Mouse (Mus musculus): ENCODE measurements around the gene Gfod1. TPM values are rescaled to one million over a fixed set of nuclear protein-coding genes. Genes with fewer than 3 reads are reported as not detected.
A peak's percentile ranks its signal among the peaks of the same experiment; 100 is the strongest.

Gene Gfod1
- polyA plus RNA-seq, 1 experiment, result 6.5 TPM

DNA sequence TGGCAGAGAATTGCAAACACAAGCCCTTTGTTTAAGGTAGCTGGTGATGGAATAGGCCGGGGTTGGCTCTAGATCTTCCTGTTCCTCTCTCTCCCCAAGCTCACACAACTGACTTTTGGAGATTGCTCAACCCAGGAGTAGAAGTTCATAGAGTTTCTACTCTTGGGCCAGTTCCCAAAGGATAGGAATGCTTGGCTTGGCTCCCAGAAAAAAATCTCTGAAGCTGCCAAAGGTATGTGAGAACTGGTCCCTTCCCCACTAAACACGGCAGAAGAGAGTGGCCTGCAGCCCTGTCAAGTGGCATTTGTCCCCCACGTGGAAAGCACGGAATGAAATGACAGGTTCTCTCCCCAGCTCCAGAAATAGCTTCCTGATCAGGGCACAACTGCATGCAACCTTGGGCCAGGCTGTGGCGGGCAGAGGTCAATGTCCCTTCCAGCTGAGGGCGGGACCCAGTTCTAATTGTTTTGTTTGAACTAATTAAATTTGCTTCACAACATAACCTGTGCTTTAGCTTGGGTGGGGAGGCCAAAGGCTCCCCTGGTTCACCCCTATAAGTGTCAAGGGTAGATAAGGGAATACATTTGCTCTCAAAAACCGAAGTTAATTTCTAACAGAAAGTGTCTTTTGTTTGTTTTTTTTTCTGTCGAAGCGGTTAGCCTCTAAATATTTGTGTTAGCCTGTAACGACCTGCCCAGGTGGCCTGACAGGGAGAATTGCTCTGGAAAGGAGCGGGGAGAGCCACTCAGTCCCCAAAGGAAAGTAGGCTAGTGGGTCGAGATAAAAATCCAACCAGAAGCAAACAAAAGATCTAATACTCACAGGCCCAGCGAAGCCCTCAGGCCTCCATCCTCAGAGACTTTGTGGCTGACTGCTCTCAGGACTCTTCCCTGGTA, 71.8 kb downstream of the Gfod1 start:
- no peaks in the 10 kb centered on the region for H3K36me3 ChIP-seq (ENCODE audit: control insufficient read depth, insufficient read depth)
- no peak overlapping the region for H3ac ChIP-seq (ENCODE audit: control insufficient read depth, insufficient read length)
- H3K27me3 ChIP-seq (ENCODE audit: control insufficient read depth, insufficient read depth, insufficient read length), result no peaks in the 10 kb centered on the region
- no peak overlapping the region for H3K4me3 ChIP-seq
- peak overlapping the region; percentile 26 for H3K4me2 ChIP-seq (ENCODE audit: low read depth)
- peaks cover 42% of the 10 kb centered on the region for H3K79me2 ChIP-seq (ENCODE audit: control insufficient read depth, insufficient read depth)
- TF ChIP-seq POLR2A (IDR thresholded peaks at IDR 0.05; ENCODE audit: insufficient read length, low read depth) (no peak), MYOD1 (IDR thresholded peaks at IDR 0.05; ENCODE audit: control insufficient read depth in 1 of 3, insufficient read length in 2 of 3, low read depth in 2 of 3) (peak in 1 of 3 experiments; percentile 57), E2F4 (IDR thresholded peaks at IDR 0.05; ENCODE audit: insufficient read depth) (no peak), TCF3 (IDR thresholded peaks at IDR 0.05; ENCODE audit: insufficient read length, low read depth) (no peak), POLR2AphosphoS2 (IDR thresholded peaks at IDR 0.05; ENCODE audit: insufficient read length, low read depth) (no peak), MAX (IDR thresholded peaks at IDR 0.05; ENCODE audit: low read depth) (no peak), SRF (IDR thresholded peaks at IDR 0.05; ENCODE audit: control insufficient read depth, insufficient read length, low read depth) (no peak), TCF12 (IDR thresholded peaks at IDR 0.05; ENCODE audit: insufficient read depth, poor library complexity, severe bottlenecking) (no peak), MYOG (IDR thresholded peaks at IDR 0.05; ENCODE audit: control insufficient read depth in 1 of 3, insufficient read depth in 1 of 3, insufficient read length in 2 of 3, low read depth in 2 of 3) (peak in 2 of 3 experiments; percentile 26 to 79), REST (IDR thresholded peaks at IDR 0.05; ENCODE audit: insufficient read depth, insufficient read length) (no peak), CEBPB (IDR thresholded peaks at IDR 0.05; ENCODE audit: insufficient read depth, poor library complexity, severe bottlenecking) (peak; percentile 90), USF1 (IDR thresholded peaks at IDR 0.05; ENCODE audit: low read depth) (peak; percentile 2)

DNA sequence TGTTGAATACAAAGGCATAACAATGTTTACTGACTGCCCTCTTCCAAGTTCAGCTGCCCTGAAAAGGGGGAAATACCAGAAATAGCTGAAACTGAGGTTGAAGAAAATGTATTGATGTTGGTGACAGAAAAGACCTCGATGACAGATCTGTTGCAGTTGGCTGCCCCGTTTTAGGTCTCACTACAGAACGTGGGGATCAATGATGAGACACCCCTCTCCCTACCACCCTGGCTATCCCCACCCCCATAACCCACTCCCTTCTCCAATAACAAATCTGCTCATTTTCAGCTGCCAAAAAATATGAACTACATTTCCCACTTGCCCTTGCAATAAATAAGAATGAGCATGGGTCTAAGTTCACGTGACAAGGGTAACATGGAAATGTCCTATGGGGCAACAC, 73.1 kb downstream of the Gfod1 start:
- no peaks in the 10 kb centered on the region for H3K27me3 ChIP-seq (ENCODE audit: control insufficient read depth, insufficient read depth, insufficient read length)
- H3K4me2 ChIP-seq (ENCODE audit: low read depth), result no peak overlapping the region
- no peaks in the 10 kb centered on the region for H3K36me3 ChIP-seq (ENCODE audit: control insufficient read depth, insufficient read depth)
- TF ChIP-seq POLR2AphosphoS2 (IDR thresholded peaks at IDR 0.05; ENCODE audit: insufficient read length, low read depth), result no peak
- TF ChIP-seq USF1 (IDR thresholded peaks at IDR 0.05; ENCODE audit: low read depth), result no peak
- TF ChIP-seq REST (IDR thresholded peaks at IDR 0.05; ENCODE audit: insufficient read depth, insufficient read length), result no peak
- no peak for TF ChIP-seq MYOG (IDR thresholded peaks at IDR 0.05; ENCODE audit: control insufficient read depth in 1 of 3, insufficient read depth in 1 of 3, insufficient read length in 2 of 3, low read depth in 2 of 3)
- TF ChIP-seq MYOD1 (IDR thresholded peaks at IDR 0.05; ENCODE audit: control insufficient read depth in 1 of 3, insufficient read length in 2 of 3, low read depth in 2 of 3), result no peak
- TF ChIP-seq TCF3 (IDR thresholded peaks at IDR 0.05; ENCODE audit: insufficient read length, low read depth), result no peak
- TF ChIP-seq CEBPB (IDR thresholded peaks at IDR 0.05; ENCODE audit: insufficient read depth, poor library complexity, severe bottlenecking), result no peak
- no peak for TF ChIP-seq SRF (IDR thresholded peaks at IDR 0.05; ENCODE audit: control insufficient read depth, insufficient read length, low read depth)
- TF ChIP-seq TCF12 (IDR thresholded peaks at IDR 0.05; ENCODE audit: insufficient read depth, poor library complexity, severe bottlenecking), result no peak
- TF ChIP-seq MAX (IDR thresholded peaks at IDR 0.05; ENCODE audit: low read depth), result no peak
- TF ChIP-seq E2F4 (IDR thresholded peaks at IDR 0.05; ENCODE audit: insufficient read depth), result no peak
- TF ChIP-seq POLR2A (IDR thresholded peaks at IDR 0.05; ENCODE audit: insufficient read length, low read depth), result no peak
- no peak overlapping the region for H3K4me3 ChIP-seq
- no peak overlapping the region for H3ac ChIP-seq (ENCODE audit: control insufficient read depth, insufficient read length)
- peaks cover 46% of the 10 kb centered on the region for H3K79me2 ChIP-seq (ENCODE audit: control insufficient read depth, insufficient read depth)

DNA sequence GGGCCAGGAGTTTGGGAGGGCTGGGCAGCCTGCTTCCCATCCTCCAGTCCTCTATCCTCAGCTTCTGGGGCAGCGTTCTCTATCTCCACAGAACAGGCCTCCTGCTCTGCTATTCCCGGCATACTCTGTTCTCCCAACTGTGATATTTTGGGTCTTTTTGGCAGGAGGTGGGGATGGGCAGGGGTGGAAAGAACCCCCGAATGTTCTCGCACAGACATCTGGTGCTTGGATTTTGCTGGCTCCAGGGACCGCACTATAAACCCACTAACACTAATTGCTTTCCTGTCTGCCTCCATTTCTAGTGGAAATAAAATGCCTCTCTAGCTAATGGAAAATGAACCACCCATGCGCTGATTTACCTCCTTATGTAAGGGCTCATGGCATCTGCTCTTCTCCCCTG, 73.7 kb downstream of the Gfod1 start:
- Histone ChIP-seq H3ac (ENCODE audit: control insufficient read depth, insufficient read length) (no peak overlapping the region), H3K27me3 (ENCODE audit: control insufficient read depth, insufficient read depth, insufficient read length) (no peaks in the 10 kb centered on the region), H3K4me2 (ENCODE audit: low read depth) (no peak overlapping the region), H3K79me2 (ENCODE audit: control insufficient read depth, insufficient read depth) (peaks cover 50% of the 10 kb centered on the region), H3K36me3 (ENCODE audit: control insufficient read depth, insufficient read depth) (no peaks in the 10 kb centered on the region), H3K4me3 (no peak overlapping the region)
- TF ChIP-seq CEBPB (IDR thresholded peaks at IDR 0.05; ENCODE audit: insufficient read depth, poor library complexity, severe bottlenecking) (no peak), TCF12 (IDR thresholded peaks at IDR 0.05; ENCODE audit: insufficient read depth, poor library complexity, severe bottlenecking) (no peak), POLR2A (IDR thresholded peaks at IDR 0.05; ENCODE audit: insufficient read length, low read depth) (no peak), MYOD1 (IDR thresholded peaks at IDR 0.05; ENCODE audit: control insufficient read depth in 1 of 3, insufficient read length in 2 of 3, low read depth in 2 of 3) (no peak), TCF3 (IDR thresholded peaks at IDR 0.05; ENCODE audit: insufficient read length, low read depth) (no peak), SRF (IDR thresholded peaks at IDR 0.05; ENCODE audit: control insufficient read depth, insufficient read length, low read depth) (no peak), MAX (IDR thresholded peaks at IDR 0.05; ENCODE audit: low read depth) (no peak), POLR2AphosphoS2 (IDR thresholded peaks at IDR 0.05; ENCODE audit: insufficient read length, low read depth) (no peak)

DNA sequence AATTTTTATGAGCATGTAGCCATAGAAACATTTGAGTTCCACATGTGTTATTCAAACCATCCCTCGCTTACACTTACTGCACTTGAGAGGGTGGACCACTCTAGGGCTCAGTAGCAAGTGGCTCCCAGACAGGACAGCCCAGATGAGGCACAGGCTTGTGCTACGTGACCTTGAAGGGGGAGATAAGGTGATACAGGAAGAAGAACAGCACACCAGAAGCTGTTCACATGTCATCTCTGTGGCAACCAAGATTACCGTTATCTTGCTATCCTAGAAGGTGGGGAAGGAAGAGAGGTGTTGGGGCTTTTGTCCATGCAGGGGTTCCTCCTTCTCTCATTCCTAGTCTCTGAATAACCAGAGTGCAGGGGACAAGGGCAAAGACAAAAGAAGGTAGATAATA, 74.2 kb downstream of the Gfod1 start:
- TF ChIP-seq POLR2A (IDR thresholded peaks at IDR 0.05; ENCODE audit: insufficient read length, low read depth) (no peak), REST (IDR thresholded peaks at IDR 0.05; ENCODE audit: insufficient read depth, insufficient read length) (no peak)
- Histone ChIP-seq H3K4me2 (ENCODE audit: low read depth) (no peak overlapping the region), H3ac (ENCODE audit: control insufficient read depth, insufficient read length) (no peak overlapping the region), H3K36me3 (ENCODE audit: control insufficient read depth, insufficient read depth) (no peaks in the 10 kb centered on the region), H3K79me2 (ENCODE audit: control insufficient read depth, insufficient read depth) (peaks cover 46% of the 10 kb centered on the region), H3K4me3 (no peak overlapping the region), H3K27me3 (ENCODE audit: control insufficient read depth, insufficient read depth, insufficient read length) (no peaks in the 10 kb centered on the region)

DNA sequence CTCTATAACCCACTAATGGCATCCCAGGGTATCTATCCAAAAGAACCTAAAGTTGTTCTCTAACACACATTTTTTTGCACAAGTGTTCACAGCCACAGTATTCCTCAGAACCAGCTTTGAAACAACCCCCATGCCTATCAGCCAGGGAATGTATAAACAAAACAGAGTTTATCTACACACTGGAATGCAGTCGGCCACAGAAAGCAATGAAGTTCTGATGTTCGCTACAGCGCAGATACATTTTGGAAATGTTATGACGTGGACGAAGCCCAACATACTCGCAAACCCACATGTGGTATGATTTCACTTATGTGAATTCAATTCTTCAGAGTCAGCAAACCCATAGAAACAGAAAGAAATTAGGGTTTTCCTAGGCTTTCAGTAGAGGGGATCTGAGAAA, 75.8 kb downstream of the Gfod1 start:
- H3K36me3 ChIP-seq (ENCODE audit: control insufficient read depth, insufficient read depth), result no peaks in the 10 kb centered on the region
- H3K4me2 ChIP-seq (ENCODE audit: low read depth), result no peak overlapping the region
- no peak overlapping the region for H3K4me3 ChIP-seq
- H3ac ChIP-seq (ENCODE audit: control insufficient read depth, insufficient read length), result no peak overlapping the region
- TF ChIP-seq CEBPB (IDR thresholded peaks at IDR 0.05; ENCODE audit: insufficient read depth, poor library complexity, severe bottlenecking), result no peak
- TF ChIP-seq REST (IDR thresholded peaks at IDR 0.05; ENCODE audit: insufficient read depth, insufficient read length), result no peak
- peaks cover 38% of the 10 kb centered on the region for H3K79me2 ChIP-seq (ENCODE audit: control insufficient read depth, insufficient read depth)
- no peaks in the 10 kb centered on the region for H3K27me3 ChIP-seq (ENCODE audit: control insufficient read depth, insufficient read depth, insufficient read length)

All from myocyte (in vitro differentiated cells).